Mouse (Mus musculus): ENCODE data around the gene Ptbp1.

DNA sequence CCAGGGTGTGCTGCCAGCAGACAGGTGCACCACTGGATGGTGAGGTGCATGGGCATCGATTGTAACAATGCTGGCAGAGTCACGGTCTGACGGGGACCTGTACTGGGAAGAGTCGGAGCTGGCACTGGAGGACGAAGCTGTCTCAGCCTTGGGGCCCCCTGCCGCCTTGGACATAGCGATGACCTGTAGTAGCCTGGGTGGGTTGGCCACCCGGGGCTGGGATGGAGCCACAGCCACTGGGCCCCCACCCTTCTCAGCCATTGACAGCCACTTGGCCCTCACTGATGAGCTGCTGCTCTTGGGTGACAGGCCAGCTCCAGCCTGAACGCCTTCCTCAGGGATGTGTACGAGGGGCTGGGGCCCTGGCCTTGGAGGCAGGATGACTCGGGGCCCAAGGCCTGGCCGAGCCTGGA lies 11.0 kb downstream of the Ptbp1 start:
- TF ChIP-seq CTCF (IDR thresholded peaks at IDR 0.05) (no peak), POLR2A (IDR thresholded peaks at IDR 0.05; ENCODE audit: insufficient read depth, low read depth, low read length) (no peak)

Measured in heart, adult 2 months (tissue).